Mouse (Mus musculus) testis, adult 2 months (tissue): ENCODE data around the gene Ngfr.

Experiments used
- CTCF ChIP-seq: fragments of 200-500 bp; IDR thresholded peaks from 2 replicates; pipeline ENCODE4 v1.5.1; 2012; ENCODE audit warnings: low read depth, mild to moderate bottlenecking, inconsistent platforms, low read length, moderate library complexity; ENCODE audit not compliant: control insufficient read depth, insufficient read depth, insufficient replicate concordance
- POLR2A ChIP-seq: fragments of 200-500 bp; IDR thresholded peaks from 2 replicates; pipeline ENCODE4 v1.6.1; 2012; ENCODE audit warnings: low read depth, mild to moderate bottlenecking, inconsistent platforms, low read length, moderate library complexity; ENCODE audit not compliant: control insufficient read depth

- TF ChIP-seq POLR2A (no peak), CTCF (no peak)
These were observed 30.4 kb upstream of the Ngfr start for GRCm38 (mm10) chr11:95617785-95618465.
